ENCODE assay signal across 30 mouse cellular contexts in the genomic region with DNA sequence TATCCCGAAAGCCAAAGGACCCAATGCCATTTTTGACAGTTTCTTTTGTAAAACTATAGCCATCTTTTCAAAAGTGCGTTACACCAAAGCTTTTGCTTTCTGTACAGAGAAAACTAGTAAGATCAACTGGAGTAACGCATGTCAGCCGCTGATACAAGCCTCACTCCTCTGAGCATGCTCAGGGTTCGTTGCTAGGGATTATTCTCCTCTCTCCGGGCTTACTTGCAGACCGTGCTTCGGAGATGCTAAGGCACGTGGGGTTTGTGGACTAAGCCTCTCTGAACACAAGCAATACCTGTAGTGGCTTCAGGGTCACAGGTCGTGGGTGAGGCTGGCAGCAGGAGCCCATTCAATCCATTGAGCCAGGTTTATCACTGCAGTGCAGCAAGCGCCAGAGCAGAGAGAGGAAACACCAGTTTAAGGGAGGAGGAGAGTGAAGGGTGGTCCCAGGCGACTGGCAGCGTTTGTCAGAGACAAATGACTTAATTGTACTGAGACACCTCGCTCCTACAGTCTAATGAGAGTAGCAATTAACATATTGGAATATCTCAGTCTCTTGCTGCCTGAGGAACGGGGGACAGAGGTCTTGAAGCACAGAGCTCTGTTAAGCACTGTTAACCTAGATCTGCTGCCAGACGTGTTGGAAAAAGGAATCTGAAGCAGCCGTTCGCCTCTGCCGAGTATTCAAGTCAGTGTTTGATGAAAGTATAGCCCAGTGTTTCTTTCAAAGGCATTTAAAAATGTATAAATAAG. TPM values are rescaled to one million over a fixed set of nuclear protein-coding genes. Genes with fewer than 3 reads are reported as not detected.
DNase-seq lines count a peak whose midpoint lies in the region; ATAC-seq and TF ChIP-seq lines count a peak whose summit lies in the region.
"Had no signal": no experiment of that assay in that cellular context is flagged by ENCODE, and none has a peak within 500 bp of the region (broad histone marks: within the 10 kb centered on the region; RNA-seq: fewer than 3 reads in every experiment).

No protein-coding gene starts in this region.

- H3K27me3 ChIP-seq in forebrain, postnatal 0 days (ENCODE audit: insufficient read depth, low read length) = no peaks in the 10 kb centered on the region
- H3K27me3 ChIP-seq in forebrain, embryonic 16.5 days (replicated peaks; ENCODE audit: control insufficient read depth, insufficient read depth, low read length) = no peaks in the 10 kb centered on the region
- no peaks in the 10 kb centered on the region for H3K27me3 ChIP-seq in midbrain, embryonic 11.5 days (ENCODE audit: control insufficient read depth, insufficient read depth, low read length)
- no peaks in the 10 kb centered on the region for H3K27me3 ChIP-seq in midbrain, embryonic 10.5 days (ENCODE audit: low read depth, poor library complexity, severe bottlenecking)
- H3K27me3 ChIP-seq in hindbrain, postnatal 0 days (ENCODE audit: insufficient read depth, low read length) = no peaks in the 10 kb centered on the region
- H3K27me3 ChIP-seq: forebrain, embryonic 13.5 days; stomach, embryonic 15.5 days had no signal

- no peak overlapping the region for H3K9ac ChIP-seq in forebrain, postnatal 0 days
- no peak overlapping the region for H3K9ac ChIP-seq in forebrain, embryonic 16.5 days (replicated peaks; ENCODE audit: low read depth, low read length)
- H3K9ac ChIP-seq in midbrain, embryonic 11.5 days (ENCODE audit: low read length) = no peak overlapping the region
- no peak overlapping the region for H3K9ac ChIP-seq in hindbrain, postnatal 0 days (replicated peaks; ENCODE audit: low read length)
- H3K9ac ChIP-seq: forebrain, embryonic 13.5 days; stomach, embryonic 15.5 days had no signal

- no peak overlapping the region for H3K27ac ChIP-seq in forebrain, postnatal 0 days (ENCODE audit: low read depth, low read length)
- H3K27ac ChIP-seq in forebrain, embryonic 16.5 days (ENCODE audit: low read length) = no peak overlapping the region
- no peak overlapping the region for H3K27ac ChIP-seq in midbrain, embryonic 11.5 days (ENCODE audit: low read depth, low read length)
- H3K27ac ChIP-seq in midbrain, embryonic 10.5 days (replicated peaks) = no peak overlapping the region
- H3K27ac ChIP-seq in hindbrain, postnatal 0 days = no peak overlapping the region
- H3K27ac ChIP-seq: forebrain, embryonic 13.5 days; stomach, embryonic 15.5 days had no signal

- DNase-seq in forebrain, postnatal 0 days = peak; percentile 13
- DNase-seq in midbrain, embryonic 11.5 days (ENCODE audit: low spot score, missing footprints) = peak; percentile 82
- DNase-seq in midbrain, embryonic 10.5 days (ENCODE audit: low spot score) = no peak
- peak; percentile 5 for DNase-seq in R1 (ENCODE audit: low read depth, low spot score)
- peak; percentile 10 for DNase-seq in hindbrain, postnatal 0 days (ENCODE audit: low spot score)
- no peak for DNase-seq in spleen, adult 12 weeks (ENCODE audit: low spot score)
- no peak for DNase-seq in urinary bladder, postnatal 10 days (ENCODE audit: low spot score)
- DNase-seq: adrenal gland, postnatal 36 days; cerebellum, adult 18-20 months; cerebellum, postnatal 36 days; gastrocnemius, postnatal 36 days; heart, postnatal 10 days; kidney, adult 2 months; kidney, postnatal 25 days; lung, adult 2 months; lung, postnatal 36 days; thymus, adult 18-20 months; thymus, postnatal 4 days had no signal

- peak overlapping the region; percentile 29; the same call in 1 of the 2 replicates for H3K4me2 ChIP-seq in forebrain, postnatal 0 days (ENCODE audit: low read depth)
- no peak overlapping the region; the same call in 1 of the 2 replicates for H3K4me2 ChIP-seq in forebrain, embryonic 16.5 days (ENCODE audit: low read length)
- no peak overlapping the region for H3K4me2 ChIP-seq in midbrain, embryonic 11.5 days
- H3K4me2 ChIP-seq in hindbrain, postnatal 0 days (ENCODE audit: low read depth, low read length) = no peak overlapping the region
- H3K4me2 ChIP-seq: forebrain, embryonic 13.5 days; heart, embryonic 11.5 days; liver, embryonic 11.5 days; stomach, embryonic 15.5 days had no signal

- H3K36me3 ChIP-seq in forebrain, postnatal 0 days (ENCODE audit: insufficient read depth) = no peaks in the 10 kb centered on the region
- no peaks in the 10 kb centered on the region for H3K36me3 ChIP-seq in forebrain, embryonic 16.5 days (ENCODE audit: control insufficient read depth, insufficient read depth)
- no peaks in the 10 kb centered on the region for H3K36me3 ChIP-seq in midbrain, embryonic 11.5 days (ENCODE audit: control insufficient read depth, insufficient read depth, low read length)
- no peaks in the 10 kb centered on the region for H3K36me3 ChIP-seq in midbrain, embryonic 10.5 days
- H3K36me3 ChIP-seq in hindbrain, postnatal 0 days (ENCODE audit: insufficient read depth, low read length) = no peaks in the 10 kb centered on the region
- H3K36me3 ChIP-seq: G1E; stomach, embryonic 15.5 days had no signal

- peak; percentile 72 for ATAC-seq in forebrain, postnatal 0 days
- ATAC-seq in forebrain, embryonic 16.5 days = no peak
- no peak for ATAC-seq in midbrain, embryonic 11.5 days (ENCODE audit: low FRiP score)
- peak; percentile 67 for ATAC-seq in hindbrain, postnatal 0 days
- ATAC-seq: CD4-positive, CD25-positive, alpha-beta regulatory T cell, adult 4 months; forebrain, embryonic 13.5 days; inflammation-experienced regulatory T-cells, adult 6 months had no signal

- WGBS in forebrain, postnatal 0 days = 48% methylated on average over 19 of the region's 19 CpGs
- 52% methylated on average over 19 of the region's 19 CpGs for WGBS in forebrain, embryonic 16.5 days
- WGBS in midbrain, embryonic 11.5 days = 64% methylated on average over 19 of the region's 19 CpGs
- WGBS in midbrain, embryonic 10.5 days = 71% methylated on average over 19 of the region's 19 CpGs
- 50% methylated on average over 19 of the region's 19 CpGs for WGBS in hindbrain, postnatal 0 days

- H3K4me3 ChIP-seq in forebrain, postnatal 0 days (ENCODE audit: low read depth, low read length) = no peak overlapping the region
- no peak overlapping the region for H3K4me3 ChIP-seq in forebrain, embryonic 16.5 days (replicated peaks; ENCODE audit: low read length)
- no peak overlapping the region for H3K4me3 ChIP-seq in midbrain, embryonic 11.5 days (ENCODE audit: low read depth, low read length)
- no peak overlapping the region for H3K4me3 ChIP-seq in midbrain, embryonic 10.5 days
- no peak overlapping the region for H3K4me3 ChIP-seq in hindbrain, postnatal 0 days (ENCODE audit: low read length)
- H3K4me3 ChIP-seq: erythroblast, embryonic 14.5 days; forebrain, embryonic 13.5 days; myocyte; stomach, embryonic 15.5 days had no signal

- H3K4me1 ChIP-seq in forebrain, postnatal 0 days (ENCODE audit: insufficient read depth) = no peaks in the 10 kb centered on the region
- no peaks in the 10 kb centered on the region for H3K4me1 ChIP-seq in forebrain, embryonic 16.5 days (replicated peaks; ENCODE audit: control insufficient read depth, insufficient read depth, low read length)
- H3K4me1 ChIP-seq in midbrain, embryonic 11.5 days (ENCODE audit: control insufficient read depth, insufficient read depth, low read length) = no peaks in the 10 kb centered on the region
- H3K4me1 ChIP-seq in midbrain, embryonic 10.5 days = no peaks in the 10 kb centered on the region
- no peaks in the 10 kb centered on the region for H3K4me1 ChIP-seq in hindbrain, postnatal 0 days (ENCODE audit: insufficient read depth, low read length)
- H3K4me1 ChIP-seq: forebrain, embryonic 13.5 days; stomach, embryonic 15.5 days had no signal

- no peaks in the 10 kb centered on the region for H3K9me3 ChIP-seq in forebrain, postnatal 0 days (ENCODE audit: low read length)
- H3K9me3 ChIP-seq in forebrain, embryonic 16.5 days (ENCODE audit: control insufficient read depth, low read length) = no peaks in the 10 kb centered on the region
- no peaks in the 10 kb centered on the region for H3K9me3 ChIP-seq in midbrain, embryonic 11.5 days (ENCODE audit: control insufficient read depth, low read length)
- no peaks in the 10 kb centered on the region for H3K9me3 ChIP-seq in midbrain, embryonic 10.5 days (replicated peaks)
- H3K9me3 ChIP-seq in hindbrain, postnatal 0 days (ENCODE audit: low read length) = no peaks in the 10 kb centered on the region
- H3K9me3 ChIP-seq: forebrain, embryonic 13.5 days; G1E; stomach, embryonic 15.5 days had no signal

- no peak for TF ChIP-seq CTCF in forebrain, postnatal 0 days (IDR thresholded peaks at IDR 0.05; ENCODE audit: low read depth)
- no peak for TF ChIP-seq CTCF in hindbrain, postnatal 0 days (IDR thresholded peaks at IDR 0.05; ENCODE audit: low read depth)

RNA-seq across cellular contexts. Expression of a gene that starts 41.5 kb away (rescaled TPM):
- 0.15 TPM in 1 of 2 replicates, not detected in the other for total RNA-seq in forebrain, postnatal 0 days (2014; rRNA removed)
- polyA plus RNA-seq in forebrain, postnatal 0 days (2015; fragmentation: Nextera tagmentation; extraction: Ambion mirVana) = 0.45 and 0.49 TPM in 2 replicates
- 2.1 and 2.2 TPM in 2 replicates for polyA plus RNA-seq in forebrain, embryonic 16.5 days (2015; fragmentation: Nextera tagmentation; extraction: Ambion mirVana)
- 18.5 and 20.0 TPM in 2 replicates for polyA plus RNA-seq in midbrain, embryonic 11.5 days (2014; fragmentation: Nextera tagmentation; extraction: Ambion mirVana)
- polyA plus RNA-seq in midbrain, embryonic 10.5 days (2016; fragmentation: Nextera tagmentation; extraction: Ambion mirVana) = 14.6 and 16.9 TPM in 2 replicates
- 0.32 and 1.3 TPM in 2 replicates for total RNA-seq in hindbrain, postnatal 0 days (2014; rRNA removed)
- 0.34 and 0.43 TPM in 2 replicates for polyA plus RNA-seq in hindbrain, postnatal 0 days (2015; fragmentation: Nextera tagmentation; extraction: Ambion mirVana)
- total RNA-seq: gastrocnemius, postnatal 36 days; layer of hippocampus, adult 8-10 months; left cerebral cortex, postnatal 36 days had no signal
- polyA plus RNA-seq: CD4-positive, CD25-positive, alpha-beta regulatory T cell, adult 4 months; inflammation-experienced regulatory T-cells, adult 6 months; myocyte had no signal

Comparison
In these comparisons a context has a peak if more than half of its experiments do, and no peak if none do; other contexts are left out.
1. ATAC-seq: peak in forebrain, postnatal 0 days (single experiment) and hindbrain, postnatal 0 days (single experiment); none in forebrain, embryonic 16.5 days (single experiment) and midbrain, embryonic 11.5 days (single experiment).
2. DNase-seq: peak in forebrain, postnatal 0 days (single experiment), midbrain, embryonic 11.5 days (single experiment), R1 (single experiment) and hindbrain, postnatal 0 days (single experiment); none in midbrain, embryonic 10.5 days (single experiment), spleen, adult 12 weeks (single experiment) and urinary bladder, postnatal 10 days (single experiment).